Comparison of ENCODE assay signal across 23 mouse cellular contexts in the genomic region with DNA sequence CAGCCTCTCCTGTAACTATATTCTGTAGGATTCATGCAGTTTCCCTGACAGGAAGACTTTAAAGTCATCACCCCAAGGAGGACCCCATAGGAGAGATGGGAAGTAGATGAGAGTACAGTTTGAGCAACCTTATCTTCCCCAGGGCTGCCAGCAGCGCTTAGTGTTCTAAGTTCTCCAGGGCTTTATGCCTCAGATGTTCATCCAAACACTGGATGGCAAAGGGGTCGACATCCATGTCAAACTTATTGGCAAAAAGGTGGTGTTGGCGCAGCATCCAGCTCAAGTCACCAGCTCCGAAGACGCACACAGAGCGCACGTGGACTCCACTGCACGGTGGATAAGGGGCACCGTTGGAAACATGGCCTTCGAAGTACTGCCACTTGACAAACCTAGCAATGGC. TPM values are rescaled to one million over a fixed set of nuclear protein-coding genes. Genes with fewer than 3 reads are reported as not detected.
DNase-seq lines count a peak whose midpoint lies in the region; ATAC-seq and TF ChIP-seq lines count a peak whose summit lies in the region.
"Had no signal": no experiment of that assay in that cellular context is flagged by ENCODE, and none has a peak within 500 bp of the region (broad histone marks: within the 10 kb centered on the region; RNA-seq: fewer than 3 reads in every experiment).

No protein-coding gene starts in this region.

- H3K27ac ChIP-seq in liver, embryonic 12.5 days = peak overlapping the region; percentile 87
- H3K27ac ChIP-seq in liver, embryonic 15.5 days (replicated peaks) = peak overlapping the region; percentile 88
- H3K27ac ChIP-seq: forebrain, embryonic 10.5 days; forebrain, embryonic 13.5 days; gastrocnemius, adult 2 months; heart, adult 2 months; heart, embryonic 10.5 days; heart, embryonic 13.5 days; hindbrain, embryonic 12.5 days; hindbrain, embryonic 15.5 days had no signal

- H3K9ac ChIP-seq in liver, embryonic 12.5 days = no peak overlapping the region
- no peak overlapping the region for H3K9ac ChIP-seq in liver, embryonic 15.5 days
- H3K9ac ChIP-seq: forebrain, embryonic 13.5 days; forebrain, postnatal 0 days; heart, embryonic 13.5 days; hindbrain, embryonic 12.5 days; hindbrain, embryonic 15.5 days had no signal

- peak overlapping the region; percentile 62; the same call in 1 of the 2 replicates for H3K4me3 ChIP-seq in G1E (ENCODE audit: low read depth, low read length)
- H3K4me3 ChIP-seq in liver, embryonic 12.5 days = no peak overlapping the region
- H3K4me3 ChIP-seq in liver, embryonic 15.5 days (replicated peaks) = no peak overlapping the region
- H3K4me3 ChIP-seq: forebrain, embryonic 10.5 days; forebrain, embryonic 13.5 days; gastrocnemius, adult 2 months; heart, adult 2 months; heart, embryonic 10.5 days; heart, embryonic 13.5 days; hindbrain, embryonic 12.5 days; hindbrain, embryonic 15.5 days had no signal

- H3K9me3 ChIP-seq in G1E (replicated peaks) = no peaks in the 10 kb centered on the region
- H3K9me3 ChIP-seq in liver, embryonic 12.5 days (replicated peaks) = no peaks in the 10 kb centered on the region
- H3K9me3 ChIP-seq in liver, embryonic 15.5 days (replicated peaks) = no peaks in the 10 kb centered on the region
- H3K9me3 ChIP-seq: forebrain, embryonic 10.5 days; forebrain, embryonic 13.5 days; heart, embryonic 10.5 days; heart, embryonic 13.5 days; hindbrain, embryonic 12.5 days; hindbrain, embryonic 15.5 days had no signal

- peaks cover 56% of the 10 kb centered on the region for H3K36me3 ChIP-seq in G1E (replicated peaks)
- H3K36me3 ChIP-seq in liver, embryonic 12.5 days = peaks cover 77% of the 10 kb centered on the region
- peaks cover 66% of the 10 kb centered on the region for H3K36me3 ChIP-seq in liver, embryonic 15.5 days (replicated peaks)
- H3K36me3 ChIP-seq: forebrain, embryonic 10.5 days; hindbrain, embryonic 12.5 days; hindbrain, embryonic 15.5 days had no signal

- H3K4me2 ChIP-seq in liver, embryonic 12.5 days = peak overlapping the region; percentile 33
- peak overlapping the region; percentile 29; the same call in 1 of the 2 replicates for H3K4me2 ChIP-seq in liver, embryonic 15.5 days
- H3K4me2 ChIP-seq: forebrain, embryonic 13.5 days; hindbrain, embryonic 12.5 days; hindbrain, embryonic 15.5 days had no signal

- peaks cover 68% of the 10 kb centered on the region for H3K4me1 ChIP-seq in G1E (ENCODE audit: insufficient read depth, low read depth, low read length)
- H3K4me1 ChIP-seq in liver, embryonic 12.5 days = peaks cover 89% of the 10 kb centered on the region
- H3K4me1 ChIP-seq in liver, embryonic 15.5 days (replicated peaks) = peaks cover 72% of the 10 kb centered on the region
- H3K4me1 ChIP-seq: forebrain, embryonic 10.5 days; forebrain, embryonic 13.5 days; hindbrain, embryonic 12.5 days had no signal

- WGBS in liver, embryonic 12.5 days (ENCODE audit: insufficient replicate concordance) = 87% methylated on average over 10 of the region's 10 CpGs
- 83% methylated on average over 10 of the region's 10 CpGs for WGBS in liver, embryonic 15.5 days (ENCODE audit: insufficient replicate concordance)

- no peak for ATAC-seq in G1E (ENCODE audit: extremely low read depth, insufficient number of reproducible peaks, low FRiP score, poor library complexity, severe bottlenecking)
- no peak for ATAC-seq in liver, embryonic 12.5 days
- ATAC-seq in liver, embryonic 15.5 days (ENCODE audit: insufficient read depth) = no peak
- ATAC-seq: activated CD4-positive, CD25-positive, alpha-beta regulatory T cell, adult 4 months; CD4-positive, CD25-positive, alpha-beta regulatory T cell, adult 4 months; forebrain, embryonic 13.5 days; forebrain, postnatal 0 days had no signal

- H3K27me3 ChIP-seq in G1E (ENCODE audit: insufficient read depth, low read length) = no peaks in the 10 kb centered on the region
- H3K27me3 ChIP-seq in liver, embryonic 12.5 days (replicated peaks) = no peaks in the 10 kb centered on the region
- no peaks in the 10 kb centered on the region for H3K27me3 ChIP-seq in liver, embryonic 15.5 days
- H3K27me3 ChIP-seq: forebrain, embryonic 13.5 days; heart, embryonic 13.5 days; hindbrain, embryonic 12.5 days; hindbrain, embryonic 15.5 days had no signal

- DNase-seq in G1E (ENCODE audit: low spot score) = no peak
- no peak for DNase-seq in gastrocnemius, adult 8-10 months (ENCODE audit: low spot score in 2 of 2)
- no peak for DNase-seq in retina, postnatal 1 day
- DNase-seq in right cerebral cortex, adult 18-20 months = no peak
- DNase-seq: adrenal gland, adult 8-10 months; adrenal gland, postnatal 36 days; cerebellum, adult 18-20 months; cerebellum, adult 9-10 months; cerebellum, postnatal 14 days; forebrain, postnatal 0 days; gastrocnemius, adult 2 months; gastrocnemius, postnatal 25 days; heart, adult 2 months had no signal

- TF ChIP-seq CTCF in G1E (IDR thresholded peaks at IDR 0.05; ENCODE audit: low read depth, low read length) = no peak

RNA-seq across cellular contexts. Expression of a gene that starts 43.7 kb away (rescaled TPM):
- total RNA-seq in G1E (2014; fragmentation: Nextera tagmentation) (182 and 209 TPM in 2 replicates), G1E (2017) (153 and 176 TPM in 2 replicates)
- polyA plus RNA-seq in G1E (2012) = 1.9 and 2.8 TPM in 2 replicates
- 25.2 and 25.9 TPM in 2 replicates for polyA plus RNA-seq in liver, embryonic 12.5 days (2016; fragmentation: Nextera tagmentation; extraction: Ambion mirVana)
- polyA plus RNA-seq in liver, embryonic 15.5 days (2015; fragmentation: Nextera tagmentation; extraction: Ambion mirVana) = 18.5 and 19.0 TPM in 2 replicates
- under 1 TPM; 0.24 to 0.58 (median 0.45) TPM for total RNA-seq in gastrocnemius, adult 8-10 months (2022)
